Mouse (Mus musculus): ENCODE data around the gene Osgin1. TPM values are rescaled to one million over a fixed set of nuclear protein-coding genes. Genes with fewer than 3 reads are reported as not detected.

Osgin1 gene
- total and polyA plus RNA-seq, 2 experiments from 2014 or later: 0.45 TPM; not detected in 1

DNA sequence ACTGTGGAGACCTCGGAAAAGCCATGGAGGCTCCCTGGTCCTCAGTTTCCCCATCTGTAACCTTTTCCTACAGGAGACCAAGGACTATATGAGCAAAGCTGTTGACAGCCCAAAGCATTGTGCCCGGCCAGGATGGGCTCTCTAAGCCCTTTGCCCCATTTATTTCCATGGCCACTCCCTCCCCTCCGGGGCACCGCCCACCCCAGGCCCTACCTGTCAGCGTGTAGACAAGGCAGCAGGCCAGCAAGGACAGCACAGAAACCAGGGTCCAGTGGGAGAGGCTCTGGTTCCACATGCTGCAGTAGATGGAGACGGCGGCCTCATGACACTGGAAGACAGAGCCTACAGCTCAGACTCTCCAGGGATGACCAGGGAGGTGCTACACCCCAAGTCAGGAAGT is 53.2 kb downstream of the Osgin1 start:
- Histone ChIP-seq H3K9me3 (ENCODE audit: low read length) (no peaks in the 10 kb centered on the region), H3K4me3 (ENCODE audit: low read length) (no peak overlapping the region), H3K9ac (replicated peaks; ENCODE audit: low read length) (no peak overlapping the region), H3K36me3 (ENCODE audit: insufficient read depth, low read length) (no peaks in the 10 kb centered on the region), H3K4me1 (ENCODE audit: insufficient read depth, low read length) (no peaks in the 10 kb centered on the region), H3K27ac (no peak overlapping the region), H3K27me3 (ENCODE audit: insufficient read depth, low read length) (no peaks in the 10 kb centered on the region), H3K4me2 (ENCODE audit: low read depth, low read length) (no peak overlapping the region)
- no peak for ATAC-seq
- 80% methylated on average over 7 of the region's 7 CpGs for WGBS
- no peak for DNase-seq (ENCODE audit: low spot score)
- TF ChIP-seq CTCF (IDR thresholded peaks at IDR 0.05; ENCODE audit: low read depth): no peak

Other genes with a start within 250 kb of the Osgin1 start
- 297 and 301 TPM in 2 replicates for gene Hsbp1, start 89.6 kb upstream of the Osgin1 start, total RNA-seq (2014; rRNA removed)
- 995 and 1,006 TPM in 2 replicates for gene Hsbp1, start 89.6 kb upstream of the Osgin1 start, polyA plus RNA-seq (2015; fragmentation: Nextera tagmentation; extraction: Ambion mirVana)
- gene Mlycd, start 39.2 kb upstream of the Osgin1 start, total RNA-seq (2014; rRNA removed): 36.6 and 37.2 TPM in 2 replicates
- 20.0 TPM in 2 replicates for gene Mlycd, start 39.2 kb upstream of the Osgin1 start, polyA plus RNA-seq (2015; fragmentation: Nextera tagmentation; extraction: Ambion mirVana)
- gene Necab2, start 12.6 kb downstream of the Osgin1 start, total RNA-seq (2014; rRNA removed): 70.9 and 73.3 TPM in 2 replicates
- 53.9 and 61.5 TPM in 2 replicates for gene Necab2, start 12.6 kb downstream of the Osgin1 start, polyA plus RNA-seq (2015; fragmentation: Nextera tagmentation; extraction: Ambion mirVana)
- not detected in 2 replicates for gene Slc38a8, start 67.6 kb downstream of the Osgin1 start, total RNA-seq (2014; rRNA removed)
- gene Slc38a8, start 67.6 kb downstream of the Osgin1 start, polyA plus RNA-seq (2015; fragmentation: Nextera tagmentation; extraction: Ambion mirVana): 0.10 TPM in 1 of 2 replicates, not detected in the other
- 52.9 and 90.6 TPM in 2 replicates for gene Mbtps1, start 124.6 kb downstream of the Osgin1 start, total RNA-seq (2014; rRNA removed)
- 42.6 and 44.9 TPM in 2 replicates for gene Mbtps1, start 124.6 kb downstream of the Osgin1 start, polyA plus RNA-seq (2015; fragmentation: Nextera tagmentation; extraction: Ambion mirVana)
- gene Hsdl1, start 141.1 kb downstream of the Osgin1 start, total RNA-seq (2014; rRNA removed): 127 and 144 TPM in 2 replicates
- gene Hsdl1, start 141.1 kb downstream of the Osgin1 start, polyA plus RNA-seq (2015; fragmentation: Nextera tagmentation; extraction: Ambion mirVana): 114 and 126 TPM in 2 replicates
- 0.04 TPM in 1 of 2 replicates, not detected in the other for gene Dnaaf1, start 141.1 kb downstream of the Osgin1 start, total RNA-seq (2014; rRNA removed)
- gene Dnaaf1, start 141.1 kb downstream of the Osgin1 start, polyA plus RNA-seq (2015; fragmentation: Nextera tagmentation; extraction: Ambion mirVana): 0.42 and 0.48 TPM in 2 replicates
- 19.8 and 29.7 TPM in 2 replicates for gene Taf1c, start 171.1 kb downstream of the Osgin1 start, total RNA-seq (2014; rRNA removed)
- 7.9 and 9.4 TPM in 2 replicates for gene Taf1c, start 171.1 kb downstream of the Osgin1 start, polyA plus RNA-seq (2015; fragmentation: Nextera tagmentation; extraction: Ambion mirVana)
- gene Adad2, start 178.6 kb downstream of the Osgin1 start, total RNA-seq (2014; rRNA removed): 0.63 and 1.0 TPM in 2 replicates
- gene Adad2, start 178.6 kb downstream of the Osgin1 start, polyA plus RNA-seq (2015; fragmentation: Nextera tagmentation; extraction: Ambion mirVana): 0.11 TPM in 1 of 2 replicates, not detected in the other
- 0.11 and 0.73 TPM in 2 replicates for gene Kcng4, start 201.6 kb downstream of the Osgin1 start, total RNA-seq (2014; rRNA removed)
- 0.19 and 0.21 TPM in 2 replicates for gene Kcng4, start 201.6 kb downstream of the Osgin1 start, polyA plus RNA-seq (2015; fragmentation: Nextera tagmentation; extraction: Ambion mirVana)
- 20.6 and 24.1 TPM in 2 replicates for gene Wfdc1, start 232.2 kb downstream of the Osgin1 start, total RNA-seq (2014; rRNA removed)
- gene Wfdc1, start 232.2 kb downstream of the Osgin1 start, polyA plus RNA-seq (2015; fragmentation: Nextera tagmentation; extraction: Ambion mirVana): 10.6 and 12.0 TPM in 2 replicates

Measured in hindbrain, postnatal 0 days (tissue).